Mouse (Mus musculus) right cerebral cortex, adult 2 months (tissue): ENCODE results near the gene Phf19.

Experiments
- DNase-seq, 2 experiments: peaks; one replicate each; pipeline ENCODE4 v3.0.0; 2021 to 2022; ENCODE audit warnings: low spot score in 2 of 2

The Phf19 gene

GRCm38 (mm10) chr2:34913218-34914068 lies at the start of gene Phf19:
TSS of gene Phf19 (minus strand) at chr2:34914026.
- no peak for DNase-seq

- no peak for DNase-seq
These were observed 49.6 kb upstream of the Phf19 start for GRCm38 (mm10) chr2:34963371-34963956.

- no peak for DNase-seq
These were observed 49.1 kb upstream of the Phf19 start for GRCm38 (mm10) chr2:34962893-34963292.

- DNase-seq: no peak
These were observed 48.4 kb upstream of the Phf19 start for GRCm38 (mm10) chr2:34962211-34962610.

GRCm38 (mm10) chr2:34961481-34962036 lies 47.7 kb upstream of the Phf19 start, which contains the start of gene Traf1:
TSS of gene Traf1 (minus strand) at chr2:34961772.
- no peak for DNase-seq

- no peak for DNase-seq
These were observed 47.1 kb upstream of the Phf19 start for GRCm38 (mm10) chr2:34960966-34961365.

GRCm38 (mm10) chr2:34960466-34960865 lies 46.6 kb upstream of the Phf19 start:
- DNase-seq: peak in 1 of 2 experiments; percentile 18

GRCm38 (mm10) chr2:34958582-34958981 lies 44.8 kb upstream of the Phf19 start:
- DNase-seq: no peak

GRCm38 (mm10) chr2:34958036-34958435 lies 44.2 kb upstream of the Phf19 start:
- DNase-seq: no peak

- no peak for DNase-seq
These were observed 43.6 kb upstream of the Phf19 start for GRCm38 (mm10) chr2:34957405-34957804.

GRCm38 (mm10) chr2:34956941-34957340 lies 43.1 kb upstream of the Phf19 start:
- no peak for DNase-seq

- DNase-seq: no peak
These were observed 40.5 kb upstream of the Phf19 start for GRCm38 (mm10) chr2:34954344-34954743.

GRCm38 (mm10) chr2:34953547-34954116 lies 39.8 kb upstream of the Phf19 start:
- DNase-seq: no peak

- no peak for DNase-seq
These were observed 39.2 kb upstream of the Phf19 start for GRCm38 (mm10) chr2:34953018-34953417.

GRCm38 (mm10) chr2:34951469-34951868 lies 37.6 kb upstream of the Phf19 start:
- no peak for DNase-seq

GRCm38 (mm10) chr2:34948622-34949021 lies 34.8 kb upstream of the Phf19 start:
- no peak for DNase-seq

- no peak for DNase-seq
These were observed 32.2 kb upstream of the Phf19 start for GRCm38 (mm10) chr2:34946046-34946445.

- DNase-seq: no peak
These were observed 31.8 kb upstream of the Phf19 start for GRCm38 (mm10) chr2:34945580-34945979.

GRCm38 (mm10) chr2:34944761-34945160 lies 30.9 kb upstream of the Phf19 start:
- no peak for DNase-seq

- no peak for DNase-seq
These were observed 29.8 kb upstream of the Phf19 start for GRCm38 (mm10) chr2:34943556-34944120.

GRCm38 (mm10) chr2:34941061-34941675 lies 27.3 kb upstream of the Phf19 start:
- no peak for DNase-seq

GRCm38 (mm10) chr2:34940246-34940645 lies 26.4 kb upstream of the Phf19 start:
- DNase-seq: no peak
